Mouse (Mus musculus) limb, embryonic 11.5 days (tissue): ENCODE measurements around the gene Ssna1. TPM values are rescaled to one million over a fixed set of nuclear protein-coding genes. Genes with fewer than 3 reads are reported as not detected.

Experiments used
- polyA plus RNA-seq: library from polyadenylated mRNA; unstranded; fragments of >200 nt; fragmentation: Nextera tagmentation; extraction: Ambion mirVana; gene quantifications from 2 replicates; pipeline ENCODE4 v1.2.1, GENCODE M21; 2014

The Ssna1 gene
- polyA plus RNA-seq, 1 experiment from 2014 or later = 237 TPM

Other genes starting within 250 kb of the Ssna1 start
- gene Nsmf, start 218.1 kb downstream of the Ssna1 start, polyA plus RNA-seq = 41.7 and 42.0 TPM in 2 replicates
- gene Entpd8, start 192.1 kb downstream of the Ssna1 start, polyA plus RNA-seq = not detected in 2 replicates
- gene Noxa1, start 177.3 kb downstream of the Ssna1 start, polyA plus RNA-seq = 0.24 TPM in 1 of 2 replicates, not detected in the other
- 8.8 and 10.0 TPM in 2 replicates for gene Nrarp, start 91.7 kb downstream of the Ssna1 start, polyA plus RNA-seq
- gene Tor4a, start 75.6 kb downstream of the Ssna1 start, polyA plus RNA-seq = 3.1 and 3.7 TPM in 2 replicates
- 103 and 106 TPM in 2 replicates for gene Nelfb, start 60.9 kb downstream of the Ssna1 start, polyA plus RNA-seq
- 0.19 TPM in 1 of 2 replicates, not detected in the other for gene Stpg3, start 57.8 kb downstream of the Ssna1 start, polyA plus RNA-seq
- not detected in 2 replicates for gene Fam166a, start 53.7 kb downstream of the Ssna1 start, polyA plus RNA-seq
- gene Tubb4b, start 47.7 kb downstream of the Ssna1 start, polyA plus RNA-seq = 526 and 567 TPM in 2 replicates
- gene Slc34a3, start 38.1 kb downstream of the Ssna1 start, polyA plus RNA-seq = not detected in 2 replicates
- gene Rnf224, start 35.7 kb downstream of the Ssna1 start, polyA plus RNA-seq = not detected in 2 replicates
- gene Rnf208, start 30.2 kb downstream of the Ssna1 start, polyA plus RNA-seq = 6.5 and 8.8 TPM in 2 replicates
- not detected in 2 replicates for gene Cysrt1, start 30.0 kb downstream of the Ssna1 start, polyA plus RNA-seq
- gene AL732309.1, start 25.6 kb downstream of the Ssna1 start, polyA plus RNA-seq = 4.0 and 6.6 TPM in 2 replicates
- gene Tmem203, start 17.0 kb downstream of the Ssna1 start, polyA plus RNA-seq = 11.1 and 14.6 TPM in 2 replicates
- 5.6 and 5.7 TPM in 2 replicates for gene Tprn, start 9.8 kb downstream of the Ssna1 start, polyA plus RNA-seq
- gene Anapc2, start within 50 bp of the Ssna1 start, polyA plus RNA-seq = 118 and 120 TPM in 2 replicates
- not detected in 2 replicates for gene Tmem210, start 15.7 kb upstream of the Ssna1 start, polyA plus RNA-seq
- gene Lrrc26, start 17.5 kb upstream of the Ssna1 start, polyA plus RNA-seq = not detected in 2 replicates
- gene Grin1, start 46.7 kb upstream of the Ssna1 start, polyA plus RNA-seq = 0.60 and 1.4 TPM in 2 replicates
- 81.9 and 97.6 TPM in 2 replicates for gene Man1b1, start 59.9 kb upstream of the Ssna1 start, polyA plus RNA-seq
- gene Dpp7, start 83.9 kb upstream of the Ssna1 start, polyA plus RNA-seq = 16.6 and 18.8 TPM in 2 replicates
- 8.9 and 9.1 TPM in 2 replicates for gene Uap1l1, start 93.2 kb upstream of the Ssna1 start, polyA plus RNA-seq
- 63.0 and 69.4 TPM in 2 replicates for gene Sapcd2, start 99.9 kb upstream of the Ssna1 start, polyA plus RNA-seq
- not detected in 2 replicates for gene Entpd2, start 123.4 kb upstream of the Ssna1 start, polyA plus RNA-seq
- 6.1 and 6.8 TPM in 2 replicates for gene Npdc1, start 126.9 kb upstream of the Ssna1 start, polyA plus RNA-seq
- not detected in 2 replicates for gene Fut7, start 150.8 kb upstream of the Ssna1 start, polyA plus RNA-seq
- gene Abca2, start 156.3 kb upstream of the Ssna1 start, polyA plus RNA-seq = 3.1 and 3.8 TPM in 2 replicates
- gene Clic3, start 184.4 kb upstream of the Ssna1 start, polyA plus RNA-seq = 0.81 TPM in 1 of 2 replicates, not detected in the other
- gene Paxx, start 188.7 kb upstream of the Ssna1 start, polyA plus RNA-seq = 15.0 and 18.1 TPM in 2 replicates
- gene Ptgds, start 197.6 kb upstream of the Ssna1 start, polyA plus RNA-seq = not detected in 2 replicates
- not detected in 2 replicates for gene Lcn12, start 221.5 kb upstream of the Ssna1 start, polyA plus RNA-seq
- 68.0 and 72.3 TPM in 2 replicates for gene Fbxw5, start 228.3 kb upstream of the Ssna1 start, polyA plus RNA-seq
- gene C8g, start 229.3 kb upstream of the Ssna1 start, polyA plus RNA-seq = 5.6 and 5.8 TPM in 2 replicates